Mouse (Mus musculus) bone marrow, adult 2 months (tissue): ENCODE results near the gene Rps10.

Experiments used
- CTCF ChIP-seq: fragments of 200-500 bp; IDR thresholded peaks from 2 replicates; pipeline ENCODE4 v1.5.1; 2011; ENCODE audit warnings: low read length, control low read depth; ENCODE audit not compliant: control insufficient read depth, insufficient read depth
- POLR2A ChIP-seq: fragments of 200-500 bp; IDR thresholded peaks from 2 replicates; pipeline ENCODE4 v1.6.1; 2011; ENCODE audit warnings: low read depth, mild to moderate bottlenecking, control low read depth, low read length, borderline replicate concordance; ENCODE audit not compliant: control insufficient read depth

DNA sequence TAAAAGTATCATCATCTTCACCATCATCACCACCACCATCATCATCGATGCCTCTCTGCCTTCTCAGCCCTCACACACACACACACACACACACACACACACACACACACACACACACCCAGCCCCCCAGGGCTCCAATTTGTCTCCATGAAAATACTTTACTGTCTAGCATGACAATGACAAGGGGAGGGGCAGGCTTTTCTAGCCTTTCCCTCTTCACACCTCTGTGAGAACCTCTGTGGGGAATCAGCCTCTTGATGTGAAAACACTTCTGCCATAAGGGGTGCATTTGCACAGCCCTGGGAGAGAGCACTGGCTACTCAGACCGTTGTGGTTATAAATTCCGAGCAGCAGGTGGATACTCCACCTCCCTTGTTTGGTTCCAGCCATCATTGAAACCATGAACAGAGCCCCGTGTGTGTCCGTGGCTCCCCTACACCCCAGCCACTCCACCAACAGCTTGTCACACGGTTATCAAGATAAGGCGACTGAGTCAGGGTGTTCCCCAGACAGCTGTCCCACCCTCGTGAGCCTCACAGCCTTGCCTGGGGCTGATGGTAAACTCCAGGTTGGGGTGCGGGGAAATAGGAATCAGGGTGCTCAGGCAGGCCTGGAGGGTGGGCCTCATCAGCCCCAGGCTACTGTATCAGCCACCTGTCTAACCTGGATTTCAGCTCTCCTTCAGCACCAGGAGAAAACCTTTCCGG is 16.9 kb upstream of the Rps10 start:
- TF ChIP-seq POLR2A: no peak
- no peak for TF ChIP-seq CTCF
